Mouse (Mus musculus) cerebellum, adult 18-20 months (tissue): Measurements from ENCODE around the gene Hist1h1a.
"Not testable (repeated sequence)": the region's sequence is repeated elsewhere in the genome, so short reads cannot be mapped to it uniquely, and the experiment has no call there.

ENCODE experiments used
- DNase-seq, 2 experiments: peaks; one replicate each; pipeline ENCODE4 v3.0.0; 2021

Hist1h1a gene

DNA sequence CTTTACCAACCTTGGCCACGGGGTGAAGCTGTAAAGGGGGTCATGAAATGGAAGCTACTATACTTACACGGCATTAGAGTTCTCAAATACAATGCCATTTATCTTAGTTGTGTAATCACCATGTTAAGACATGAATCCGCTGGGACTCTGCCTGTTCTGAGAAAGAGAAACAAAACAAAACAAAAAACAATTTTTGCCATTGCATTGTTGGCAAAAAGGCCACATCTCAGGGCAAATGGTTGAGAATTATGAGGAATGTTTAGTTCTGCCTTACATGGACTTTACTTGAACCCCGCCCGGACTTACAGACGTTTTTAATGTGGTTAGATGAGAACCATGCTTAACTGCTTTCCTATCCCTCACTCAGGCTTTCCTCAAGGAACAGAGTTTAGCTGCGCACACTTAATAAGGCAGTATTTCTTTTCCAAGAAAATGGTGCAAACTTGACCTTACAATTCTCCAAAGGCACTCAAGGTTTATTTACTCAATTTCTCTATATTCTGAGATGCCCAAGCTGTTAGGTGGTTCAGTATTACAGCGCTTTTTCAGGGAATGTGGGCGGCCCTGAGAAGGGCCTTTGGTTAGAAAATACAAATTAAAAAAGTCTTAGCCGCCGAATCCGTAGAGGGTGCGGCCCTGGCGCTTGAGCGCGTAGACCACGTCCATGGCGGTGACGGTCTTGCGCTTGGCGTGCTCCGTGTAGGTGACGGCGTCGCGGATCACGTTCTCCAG is 3.1 kb upstream of the Hist1h1a start:
- peak in 1 of 2 experiments; percentile 33 for DNase-seq

- DNase-seq, result peak; percentile 97 to 98
Observed at GRCm38 (mm10) chr13:23760972-23761864, 2.2 kb upstream of the Hist1h1a start, which contains the start of gene Hist1h4a. TSS of gene Hist1h4a (minus strand) at chr13:23761230.

DNA sequence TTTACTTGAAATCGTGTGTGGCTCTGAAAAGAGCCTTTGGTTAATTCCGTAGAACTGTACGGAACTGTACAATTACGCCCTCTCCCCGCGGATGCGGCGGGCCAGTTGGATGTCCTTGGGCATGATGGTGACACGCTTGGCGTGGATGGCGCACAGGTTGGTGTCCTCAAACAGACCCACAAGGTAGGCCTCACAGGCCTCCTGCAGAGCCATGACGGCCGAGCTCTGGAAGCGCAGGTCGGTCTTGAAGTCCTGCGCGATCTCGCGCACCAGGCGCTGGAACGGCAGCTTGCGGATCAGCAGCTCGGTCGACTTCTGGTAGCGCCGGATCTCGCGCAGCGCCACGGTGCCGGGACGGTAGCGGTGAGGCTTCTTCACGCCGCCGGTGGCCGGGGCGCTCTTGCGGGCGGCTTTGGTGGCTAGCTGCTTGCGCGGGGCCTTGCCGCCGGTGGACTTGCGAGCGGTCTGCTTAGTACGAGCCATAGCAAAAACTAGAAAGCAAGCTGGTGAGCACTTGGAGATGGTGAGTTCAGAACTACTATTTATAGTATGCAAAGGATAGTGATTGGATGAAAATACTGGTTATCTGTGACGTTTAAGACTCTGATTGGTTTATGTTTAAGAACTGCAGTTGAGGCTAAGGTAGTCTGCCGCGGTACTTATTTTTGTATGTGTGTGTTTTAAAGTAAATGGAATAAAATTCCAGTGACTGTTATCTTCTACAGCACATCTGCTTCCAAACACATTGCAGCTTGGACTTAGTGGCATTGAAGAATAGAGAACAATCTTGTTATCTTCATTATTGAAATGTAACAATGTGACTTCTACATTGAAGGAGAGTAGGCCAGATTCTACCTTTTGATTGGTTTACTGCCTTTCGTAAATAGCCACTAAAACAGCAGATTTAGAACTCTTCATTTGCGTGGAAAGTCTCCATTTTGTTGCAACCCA is 1.3 kb upstream of the Hist1h1a start, which contains the start of gene Hist1h3a:
Gene Hist1h3a (minus strand): TSS at position 516 of the 951 bp plus-strand sequence.
- DNase-seq, result peak; percentile 59 to 71

GRCm38 (mm10) chr13:23763242-23763585 is 252 bp upstream of the Hist1h1a start:
- DNase-seq, result peak in 1 of 2 experiments; percentile 70

GRCm38 (mm10) chr13:23764324-23765171 is 1.1 kb downstream of the Hist1h1a start:
- DNase-seq, result no peak

GRCm38 (mm10) chr13:23765172-23765513 is 1.7 kb downstream of the Hist1h1a start:
- no peak for DNase-seq

GRCm38 (mm10) chr13:23766772-23767171 is 3.3 kb downstream of the Hist1h1a start:
- no peak for DNase-seq

GRCm38 (mm10) chr13:23768834-23769397 is 5.5 kb downstream of the Hist1h1a start:
- no peak for DNase-seq

DNA sequence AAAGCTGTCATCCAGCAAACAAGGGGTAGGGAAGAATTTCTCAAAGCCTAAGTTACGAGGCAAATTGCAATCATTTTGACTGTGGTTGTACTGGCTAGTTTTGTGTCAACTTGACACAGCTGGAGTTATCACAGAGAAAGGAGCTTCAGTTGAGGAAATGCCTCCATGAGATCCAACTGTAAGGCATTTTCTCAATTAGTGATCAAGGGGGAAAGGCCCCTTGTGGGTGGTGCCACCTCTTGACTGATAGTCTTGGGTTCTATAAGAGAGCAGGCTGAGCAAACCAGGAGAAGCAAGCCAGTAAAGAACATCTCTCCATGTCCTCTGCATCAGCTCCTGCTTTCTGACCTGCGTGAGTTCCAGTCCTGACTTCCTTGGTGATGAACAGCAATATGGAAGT is 6.1 kb downstream of the Hist1h1a start, which contains the start of gene Trim38:
Gene Trim38 (plus strand): TSS at position 301 of the 400 bp plus-strand sequence.
- DNase-seq, result not testable (repeated sequence)

DNA sequence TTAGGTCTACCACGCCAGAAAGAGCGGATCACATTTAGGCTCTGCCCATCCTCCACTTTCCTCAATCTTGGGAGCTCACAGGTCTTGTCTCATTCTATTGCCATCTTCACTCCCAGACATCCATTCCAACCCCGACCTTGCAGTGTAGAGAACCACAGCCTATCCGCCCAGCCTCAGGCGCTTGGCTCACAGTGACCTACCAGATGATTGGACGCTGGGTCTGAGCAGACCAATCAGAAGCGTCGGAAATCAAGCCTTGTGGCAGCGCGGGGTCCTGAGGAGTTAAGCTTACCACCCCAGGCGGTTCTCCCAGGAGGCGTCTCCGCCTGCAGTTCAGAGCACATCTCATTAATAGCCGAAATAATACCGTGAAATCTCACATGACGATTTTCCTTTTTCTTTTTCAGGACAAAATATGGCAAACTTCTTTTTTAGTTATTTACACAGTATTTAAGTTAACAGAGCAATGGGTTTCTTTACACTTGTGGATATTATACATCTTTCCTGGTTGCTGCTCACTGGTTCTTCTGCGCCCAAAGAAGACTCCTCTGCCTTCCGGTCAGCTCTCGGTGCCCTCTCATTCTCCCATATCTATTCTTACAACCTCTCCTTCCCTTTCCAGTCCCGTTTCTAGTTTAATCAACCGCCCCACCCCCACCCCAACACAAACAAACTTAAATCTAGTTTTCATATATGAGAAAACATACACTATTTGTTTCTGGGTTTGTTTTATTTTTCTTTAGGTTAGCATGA is 9.3 kb downstream of the Hist1h1a start:
- peak in 1 of 2 experiments; percentile 12 for DNase-seq

- DNase-seq, result no peak
Observed at GRCm38 (mm10) chr13:23778339-23778738, 14.9 kb downstream of the Hist1h1a start.

DNA sequence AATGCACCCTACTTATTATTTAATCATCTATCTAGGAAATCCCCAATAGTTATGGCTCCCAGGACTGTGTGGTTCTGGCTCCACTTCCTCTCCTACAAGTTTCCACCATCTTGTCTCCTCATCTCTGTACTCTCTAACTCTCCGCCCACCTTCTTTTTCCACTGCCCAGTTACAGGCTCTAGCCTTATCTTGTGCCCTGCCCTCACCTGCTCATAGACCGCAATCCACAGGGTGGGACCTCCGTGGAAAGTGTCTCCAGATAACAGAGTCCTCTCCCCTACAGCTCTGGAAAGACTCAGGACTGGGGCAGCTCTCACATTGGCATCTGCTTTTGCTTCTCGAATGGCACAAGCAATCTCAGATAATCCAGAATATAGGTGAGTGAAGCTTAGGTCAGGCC is 15.6 kb downstream of the Hist1h1a start:
- no peak for DNase-seq

DNA sequence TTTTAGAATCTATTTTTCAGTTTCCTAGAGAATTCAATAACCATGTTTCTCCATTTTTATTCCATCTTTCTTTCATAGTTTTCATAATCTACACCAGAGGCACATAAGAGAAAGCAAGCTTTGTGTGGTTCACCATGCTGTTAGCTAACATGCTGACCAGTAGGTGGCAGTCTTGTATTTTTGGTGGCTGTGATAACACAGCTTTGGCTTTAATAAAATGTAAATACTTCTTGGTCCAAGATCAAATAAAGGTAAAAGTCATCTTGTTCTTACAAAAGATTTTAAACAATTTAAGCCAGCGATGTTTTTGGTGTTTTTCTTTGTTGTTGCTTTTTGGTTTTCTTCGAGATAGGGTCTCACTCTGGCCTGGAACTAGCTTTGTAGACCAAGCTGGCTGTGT is 29.1 kb downstream of the Hist1h1a start:
- peak; percentile 36 to 44 for DNase-seq

- no peak for DNase-seq
Observed at GRCm38 (mm10) chr13:23799405-23799804, 35.9 kb downstream of the Hist1h1a start.

GRCm38 (mm10) chr13:23804532-23804931 is 41.1 kb downstream of the Hist1h1a start:
- no peak for DNase-seq

DNA sequence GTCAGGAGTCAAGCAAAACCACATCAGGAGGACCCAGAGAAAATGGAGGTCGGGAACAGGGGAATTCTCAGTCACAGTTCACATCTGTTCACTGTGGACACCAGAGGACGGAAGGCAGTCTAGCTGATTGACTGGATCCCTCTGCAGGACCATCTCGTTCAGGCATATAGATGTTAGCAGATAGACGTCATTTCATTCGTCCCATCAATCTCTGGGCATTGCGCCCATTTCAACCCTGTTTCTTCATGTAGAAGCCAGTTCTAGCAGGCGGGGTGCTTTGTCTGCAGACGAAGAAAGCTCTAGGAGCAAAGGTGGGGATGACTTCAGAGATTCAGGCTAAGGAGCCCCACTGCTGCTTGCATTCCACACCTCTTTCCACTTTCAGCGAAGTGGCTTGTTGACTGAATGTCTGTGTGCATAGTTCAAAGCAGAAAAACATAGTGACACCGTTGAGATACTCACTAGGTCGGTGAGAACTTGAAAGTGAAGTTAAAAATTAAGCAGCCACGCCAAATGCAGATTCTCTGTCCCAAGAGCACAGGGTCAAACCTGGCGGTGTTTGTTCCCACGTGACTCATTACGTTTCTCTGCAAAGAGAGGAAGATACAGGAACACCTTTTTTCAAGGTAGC is 43.1 kb downstream of the Hist1h1a start, which contains the start of gene Slc17a2:
Gene Slc17a2 (plus strand): TSS at position 572 of the 631 bp plus-strand sequence.
- no peak for DNase-seq
